Mouse (Mus musculus) cortical plate, adult 2 months (tissue): ENCODE measurements around the gene Gpank1.

Experiments used
- CTCF ChIP-seq: fragments of 200-500 bp; IDR thresholded peaks from 2 replicates; pipeline ENCODE4 v1.5.1; 2011; ENCODE audit warnings: mild to moderate bottlenecking, control low read depth, low read length; ENCODE audit not compliant: insufficient read depth; ENCODE audit errors: extremely low read depth
- POLR2A ChIP-seq: fragments of 200-500 bp; IDR thresholded peaks from 2 replicates; pipeline ENCODE4 v1.6.1; 2011; ENCODE audit warnings: mild to moderate bottlenecking, low read length, control low read depth; ENCODE audit not compliant: insufficient read depth; ENCODE audit errors: extremely low read depth

GRCm38 (mm10) chr17:35172445-35173234 lies 51.4 kb downstream of the Gpank1 start:
- TF ChIP-seq CTCF (no peak), POLR2A (no peak)
